Mouse (Mus musculus): ENCODE results near the gene Swap70. TPM values are rescaled to one million over a fixed set of nuclear protein-coding genes. Genes with fewer than 3 reads are reported as not detected.

Gene Swap70
- polyA plus RNA-seq, 1 experiment from 2014 or later, result 41.5 TPM

- Histone ChIP-seq H3K9me3 (no peaks in the 10 kb centered on the region), H3K9ac (no peak overlapping the region), H3K4me2 (replicated peaks) (no peak overlapping the region), H3K27me3 (no peaks in the 10 kb centered on the region), H3K36me3 (peaks cover 50% of the 10 kb centered on the region), H3K27ac (no peak overlapping the region), H3K4me1 (peaks cover 5% of the 10 kb centered on the region), H3K4me3 (no peak overlapping the region)
- no peak for ATAC-seq (ENCODE audit: low FRiP score, low read depth)
- WGBS, result 87% methylated on average over 11 of the region's 11 CpGs
Observed at GRCm38 (mm10) chr7:110282797-110283196, 61.3 kb downstream of the Swap70 start.

DNA sequence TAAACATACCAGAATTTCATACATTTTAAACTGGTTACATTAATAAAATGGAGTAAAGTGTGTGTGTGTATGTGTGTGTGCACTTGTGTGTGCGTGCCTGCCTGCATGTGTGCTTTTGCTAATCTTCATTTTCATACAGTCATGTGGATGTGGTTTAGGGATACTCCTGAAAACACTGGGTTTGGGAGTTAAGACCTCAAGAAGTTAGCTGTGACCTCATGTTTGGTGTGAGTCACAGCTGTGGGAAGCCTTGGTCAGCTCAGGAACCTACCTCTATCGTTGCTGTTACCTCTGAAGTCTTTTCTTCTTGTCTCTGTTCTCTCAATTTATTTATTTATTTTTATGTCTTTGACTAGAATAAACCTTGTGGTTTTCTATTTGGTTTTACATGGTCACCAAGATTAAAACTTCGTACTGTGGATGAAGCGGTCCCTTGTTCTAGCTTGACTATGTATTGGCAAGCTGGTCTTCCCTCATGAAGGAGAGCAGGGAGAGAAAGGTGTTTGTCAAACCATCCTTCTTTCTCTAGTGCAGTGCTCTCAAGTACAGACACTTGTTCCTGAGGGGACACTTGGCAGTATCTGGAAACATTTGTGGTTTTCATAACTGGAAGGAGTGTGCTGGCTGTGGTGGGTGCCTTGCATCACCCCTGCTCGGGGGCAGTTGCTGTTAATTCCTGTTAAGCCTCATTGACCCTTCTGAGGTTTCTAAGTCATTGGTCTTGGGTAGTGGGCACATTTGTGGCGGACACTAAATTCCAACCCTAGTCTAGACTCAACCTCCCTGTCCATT lies 62.2 kb downstream of the Swap70 start:
- no peak for ATAC-seq (ENCODE audit: low FRiP score, low read depth)
- no peak overlapping the region for H3K9ac ChIP-seq
- no peak overlapping the region for H3K27ac ChIP-seq
- H3K27me3 ChIP-seq, result no peaks in the 10 kb centered on the region
- H3K4me2 ChIP-seq (replicated peaks), result no peak overlapping the region
- WGBS, result 87% methylated on average over 6 of the region's 6 CpGs
- peaks cover 41% of the 10 kb centered on the region for H3K36me3 ChIP-seq
- no peaks in the 10 kb centered on the region for H3K9me3 ChIP-seq
- no peak overlapping the region for H3K4me3 ChIP-seq
- peaks cover 5% of the 10 kb centered on the region for H3K4me1 ChIP-seq

DNA sequence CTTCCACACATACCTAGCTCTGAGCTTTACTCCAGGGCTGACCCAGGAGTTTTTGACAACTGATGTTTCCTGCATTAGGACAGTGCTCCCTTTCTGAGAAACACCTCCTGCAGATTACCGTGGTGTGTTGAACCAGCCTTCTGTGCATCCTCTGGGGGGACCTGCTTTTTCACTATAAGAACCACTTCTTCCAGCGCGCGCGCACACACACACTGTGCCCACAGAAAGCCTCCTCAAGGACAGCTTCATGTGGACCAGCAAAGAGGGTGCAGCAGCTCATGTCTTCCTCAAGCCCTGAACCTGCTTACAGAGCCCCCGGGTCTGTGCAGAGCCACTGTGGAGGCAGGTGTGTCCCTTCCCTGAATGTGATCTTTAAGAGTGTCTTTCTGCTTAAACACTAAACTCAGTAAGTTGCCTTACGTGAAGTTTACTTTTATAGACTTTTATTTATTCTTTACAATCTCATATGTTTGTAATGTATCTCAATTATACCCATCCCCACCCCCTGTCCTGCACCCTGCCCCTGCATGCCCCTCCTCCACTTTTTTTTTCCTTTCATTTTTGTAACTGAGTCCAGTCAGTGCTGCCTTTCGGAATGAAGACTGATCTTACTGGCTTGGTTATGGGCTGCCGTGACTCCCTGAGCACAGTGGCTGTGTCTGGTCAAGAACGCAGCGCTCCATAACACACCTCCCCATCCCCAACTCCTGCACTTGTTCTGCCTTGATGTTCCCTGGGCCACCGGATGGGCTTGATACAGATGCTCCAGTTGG lies 63.8 kb downstream of the Swap70 start:
- peaks cover 5% of the 10 kb centered on the region for H3K4me1 ChIP-seq
- no peak overlapping the region for H3K4me3 ChIP-seq
- H3K27ac ChIP-seq, result no peak overlapping the region
- no peak overlapping the region for H3K9ac ChIP-seq
- H3K4me2 ChIP-seq (replicated peaks), result no peak overlapping the region
- peaks cover 25% of the 10 kb centered on the region for H3K36me3 ChIP-seq
- no peak for ATAC-seq (ENCODE audit: low FRiP score, low read depth)
- 91% methylated on average over 12 of the region's 12 CpGs for WGBS
- no peaks in the 10 kb centered on the region for H3K9me3 ChIP-seq
- H3K27me3 ChIP-seq, result no peaks in the 10 kb centered on the region

DNA sequence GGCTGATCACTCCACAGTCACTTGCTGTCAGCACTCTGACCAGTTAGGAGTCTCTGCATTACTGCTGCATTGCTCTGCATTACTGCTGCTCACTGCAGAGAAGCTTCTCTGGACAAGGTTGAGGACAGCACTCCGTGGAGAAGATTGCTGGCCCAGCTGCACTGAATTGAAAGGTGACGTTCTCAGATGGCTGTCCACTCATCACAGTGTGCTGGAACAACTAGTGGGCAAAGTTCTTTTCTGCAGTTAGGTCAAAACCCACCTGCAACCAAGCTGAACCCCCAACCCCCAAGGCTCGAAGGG lies 64.3 kb downstream of the Swap70 start:
- Histone ChIP-seq H3K4me3 (no peak overlapping the region), H3K9ac (no peak overlapping the region), H3K4me1 (peaks cover 5% of the 10 kb centered on the region), H3K36me3 (peaks cover 20% of the 10 kb centered on the region), H3K9me3 (no peaks in the 10 kb centered on the region), H3K27me3 (no peaks in the 10 kb centered on the region), H3K27ac (no peak overlapping the region), H3K4me2 (replicated peaks) (no peak overlapping the region)
- 74% methylated on average over 3 of the region's 3 CpGs for WGBS
- ATAC-seq (ENCODE audit: low FRiP score, low read depth), result no peak

- peaks cover 5% of the 10 kb centered on the region for H3K4me1 ChIP-seq
- H3K27ac ChIP-seq, result no peak overlapping the region
- no peaks in the 10 kb centered on the region for H3K9me3 ChIP-seq
- H3K4me3 ChIP-seq, result no peak overlapping the region
- no peak overlapping the region for H3K4me2 ChIP-seq (replicated peaks)
- no peak for ATAC-seq (ENCODE audit: low FRiP score, low read depth)
- WGBS, result 66% methylated on average over 8 of the region's 8 CpGs
- H3K9ac ChIP-seq, result no peak overlapping the region
- no peaks in the 10 kb centered on the region for H3K27me3 ChIP-seq
- H3K36me3 ChIP-seq, result peaks cover 15% of the 10 kb centered on the region
Observed at GRCm38 (mm10) chr7:110286198-110286732, 64.8 kb downstream of the Swap70 start.

GRCm38 (mm10) chr7:110286838-110287475 lies 65.4 kb downstream of the Swap70 start:
- H3K4me3 ChIP-seq, result no peak overlapping the region
- peaks cover 5% of the 10 kb centered on the region for H3K4me1 ChIP-seq
- H3K27me3 ChIP-seq, result no peaks in the 10 kb centered on the region
- WGBS, result 6% methylated on average over 12 of the region's 12 CpGs
- H3K4me2 ChIP-seq (replicated peaks), result peak overlapping the region; percentile 22; the same call in 1 of the 2 replicates
- H3K36me3 ChIP-seq, result peaks cover 9% of the 10 kb centered on the region
- no peak overlapping the region for H3K9ac ChIP-seq
- ATAC-seq (ENCODE audit: low FRiP score, low read depth), result peak; percentile 64
- H3K9me3 ChIP-seq, result no peaks in the 10 kb centered on the region
- no peak overlapping the region for H3K27ac ChIP-seq

GRCm38 (mm10) chr7:110287476-110288071 lies 66.1 kb downstream of the Swap70 start:
- peaks cover 4% of the 10 kb centered on the region for H3K36me3 ChIP-seq
- peaks cover 5% of the 10 kb centered on the region for H3K4me1 ChIP-seq
- no peak overlapping the region for H3K9ac ChIP-seq
- peaks cover 5% of the 10 kb centered on the region; the same call in 1 of the 2 replicates for H3K9me3 ChIP-seq
- WGBS, result 59% methylated on average over 8 of the region's 8 CpGs
- H3K4me3 ChIP-seq, result no peak overlapping the region
- H3K27ac ChIP-seq, result no peak overlapping the region
- ATAC-seq (ENCODE audit: low FRiP score, low read depth), result no peak
- H3K4me2 ChIP-seq (replicated peaks), result no peak overlapping the region
- H3K27me3 ChIP-seq, result no peaks in the 10 kb centered on the region

- no peak for ATAC-seq (ENCODE audit: low FRiP score, low read depth)
Observed at GRCm38 (mm10) chr7:110288191-110288604, 66.7 kb downstream of the Swap70 start.

DNA sequence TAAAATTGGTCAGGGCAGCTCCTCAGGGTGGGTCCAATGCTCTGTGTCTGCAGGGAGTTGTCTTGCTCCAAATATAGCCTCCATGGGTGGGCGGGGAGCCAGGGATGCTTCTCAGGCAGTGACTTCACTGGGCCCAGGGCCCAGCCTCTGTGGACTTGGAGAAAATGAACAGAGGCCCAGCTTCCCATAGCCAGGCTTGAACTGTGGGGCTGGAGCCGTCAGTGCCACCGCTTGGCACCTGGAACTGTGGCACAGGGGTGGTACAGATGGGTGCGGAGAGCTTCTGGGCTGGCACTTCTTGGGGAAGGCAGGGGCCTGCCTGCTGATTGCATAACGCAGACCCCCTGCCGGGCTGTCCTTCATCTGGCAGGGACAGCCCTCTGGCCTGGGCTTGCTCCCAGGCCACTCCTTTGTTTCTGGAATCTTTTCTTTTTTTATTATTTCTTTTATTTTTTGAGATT lies 67.2 kb downstream of the Swap70 start:
- H3K36me3 ChIP-seq, result no peaks in the 10 kb centered on the region
- peaks cover 9% of the 10 kb centered on the region; the same call in 1 of the 2 replicates for H3K9me3 ChIP-seq
- no peak for ATAC-seq (ENCODE audit: low FRiP score, low read depth)
- H3K4me3 ChIP-seq, result no peak overlapping the region
- WGBS, result 74% methylated on average over 6 of the region's 6 CpGs
- H3K27me3 ChIP-seq, result no peaks in the 10 kb centered on the region
- no peak overlapping the region for H3K4me2 ChIP-seq (replicated peaks)
- H3K27ac ChIP-seq, result no peak overlapping the region
- no peak overlapping the region for H3K9ac ChIP-seq
- H3K4me1 ChIP-seq, result peaks cover 5% of the 10 kb centered on the region

More at GRCm38 (mm10) chr7:110288191-110288604, 66.7 kb downstream of the Swap70 start:
- WGBS, result 88% methylated on average over 4 of the region's 4 CpGs
- Histone ChIP-seq H3K36me3 (no peaks in the 10 kb centered on the region), H3K27ac (no peak overlapping the region), H3K4me1 (peaks cover 5% of the 10 kb centered on the region), H3K9me3 (peaks cover 9% of the 10 kb centered on the region; the same call in 1 of the 2 replicates), H3K4me2 (replicated peaks) (no peak overlapping the region), H3K27me3 (no peaks in the 10 kb centered on the region), H3K4me3 (no peak overlapping the region), H3K9ac (no peak overlapping the region)

- ATAC-seq (ENCODE audit: low FRiP score, low read depth), result no peak
- Histone ChIP-seq H3K4me3 (no peak overlapping the region), H3K27me3 (no peaks in the 10 kb centered on the region), H3K9ac (no peak overlapping the region), H3K27ac (no peak overlapping the region), H3K36me3 (no peaks in the 10 kb centered on the region), H3K4me1 (peaks cover 5% of the 10 kb centered on the region), H3K9me3 (peaks cover 9% of the 10 kb centered on the region; the same call in 1 of the 2 replicates), H3K4me2 (replicated peaks) (no peak overlapping the region)
- WGBS, result 78% methylated on average over 4 of the region's 4 CpGs
Observed at GRCm38 (mm10) chr7:110289647-110290046, 68.1 kb downstream of the Swap70 start.

DNA sequence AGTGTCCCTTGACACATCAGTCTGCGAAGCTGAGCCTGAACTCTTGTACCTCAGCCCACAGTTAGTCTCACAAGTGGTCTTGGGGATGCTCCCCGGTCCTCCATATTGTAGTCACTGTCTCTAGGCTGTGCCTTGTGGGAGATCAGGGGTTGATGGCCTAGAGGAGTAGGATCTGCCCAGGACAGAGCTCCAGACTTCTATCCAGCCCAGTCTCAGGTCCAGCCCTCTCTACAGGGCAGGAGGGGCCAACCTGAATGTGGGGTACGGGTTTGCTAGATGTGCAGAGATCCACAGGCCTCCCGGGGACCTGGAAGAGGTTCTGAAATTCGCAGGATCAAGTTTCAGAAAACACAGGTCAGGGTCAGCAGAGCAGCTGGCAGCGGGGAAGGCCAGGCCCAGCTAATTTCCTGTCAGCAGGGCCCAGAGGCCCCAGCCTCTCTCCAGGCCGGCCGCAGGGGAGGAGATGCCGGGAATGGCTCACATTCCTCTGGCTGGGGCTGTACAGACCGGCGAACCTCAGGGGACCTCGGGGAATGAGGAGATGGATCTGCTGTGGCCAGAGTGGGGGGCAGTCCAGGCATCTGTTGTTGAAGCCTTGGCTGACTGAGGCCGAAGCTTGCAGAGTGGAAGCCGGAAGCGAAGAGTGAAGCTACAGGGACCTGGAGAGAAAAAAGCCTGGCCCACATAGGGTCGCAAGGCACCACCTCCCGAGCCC lies 75.5 kb downstream of the Swap70 start:
- H3K9me3 ChIP-seq, result peaks cover 9% of the 10 kb centered on the region; the same call in 1 of the 2 replicates
- no peaks in the 10 kb centered on the region for H3K36me3 ChIP-seq
- peak overlapping the region; percentile 59 for H3K9ac ChIP-seq
- H3K4me3 ChIP-seq, result no peak overlapping the region
- peak overlapping the region; percentile 90 for H3K27ac ChIP-seq
- H3K4me2 ChIP-seq (replicated peaks), result peak overlapping the region; percentile 35; the same call in 1 of the 2 replicates
- H3K4me1 ChIP-seq, result peaks cover 26% of the 10 kb centered on the region
- WGBS, result 11% methylated on average over 17 of the region's 17 CpGs
- ATAC-seq (ENCODE audit: low FRiP score, low read depth), result peak; percentile 92
- no peaks in the 10 kb centered on the region for H3K27me3 ChIP-seq
